Mouse (Mus musculus) intestine, embryonic 16.5 days (tissue): ENCODE data around the gene Zim1. TPM values are rescaled to one million over a fixed set of nuclear protein-coding genes. Genes with fewer than 3 reads are reported as not detected.

Experiments used
- ATAC-seq: fragments of 200-750 bp; cut with Nextera tagmentation; 2 replicates; pipeline ENCODE4 v1.8.0; 2017; ENCODE audit warnings: moderate TSS enrichment, moderate library complexity
- H3K27ac ChIP-seq: fragments of 300-500 bp; sonication (generic); 2 replicates; pipeline ENCODE4 v1.5.1; 2014; ENCODE audit warnings: mild to moderate bottlenecking, low read length
- H3K27me3 ChIP-seq: fragments of 300-500 bp; sonication (generic); replicated peaks from 2 replicates; pipeline ENCODE4 v1.6.1; 2014; ENCODE audit warnings: low read length, control low read depth, mixed read lengths; ENCODE audit not compliant: control insufficient read depth, insufficient read depth
- H3K36me3 ChIP-seq: fragments of 300-500 bp; sonication (generic); 2 replicates; pipeline ENCODE4 v1.6.1; 2014; ENCODE audit warnings: low read length, control low read depth; ENCODE audit not compliant: control insufficient read depth, insufficient read depth
- H3K4me1 ChIP-seq: fragments of 300-500 bp; sonication (generic); 2 replicates; pipeline ENCODE4 v1.6.1; 2014; ENCODE audit warnings: low read length, control low read depth, mixed read lengths; ENCODE audit not compliant: control insufficient read depth, insufficient read depth
- H3K4me2 ChIP-seq: fragments of 300-500 bp; sonication (generic); 2 replicates; pipeline ENCODE4 v1.6.1; 2014; ENCODE audit warnings: low read depth, low read length, control low read depth
- H3K4me3 ChIP-seq: fragments of 300-500 bp; sonication (generic); 2 replicates; pipeline ENCODE4 v1.5.1; 2014; ENCODE audit warnings: mild to moderate bottlenecking, low read length
- H3K9ac ChIP-seq: fragments of 300-500 bp; sonication (generic); 2 replicates; pipeline ENCODE4 v1.6.1; 2014; ENCODE audit warnings: low read depth, low read length
- H3K9me3 ChIP-seq: fragments of 300-500 bp; sonication (generic); 2 replicates; pipeline ENCODE4 v1.6.1; 2016; ENCODE audit warnings: low read length, control low read depth; ENCODE audit not compliant: control insufficient read depth
- WGBS: fragments of 180-500 bp; shearing (Covaris S2); extraction: QIAGEN DNeasy Blood & Tissue Kit; methylation state at CpG from one replicate; pipeline ENCODE4 v1.1.7; 2014; 5-methylcytosine and 5-hydroxymethylcytosine counted together
- polyA plus RNA-seq: library from polyadenylated mRNA; unstranded; fragments of >200 nt; fragmentation: Nextera tagmentation; extraction: Ambion mirVana; gene quantifications from 2 replicates; pipeline ENCODE4 v1.2.1, GENCODE M21; 2015

Zim1 gene
- 3.0 TPM in 2 replicates for polyA plus RNA-seq

DNA sequence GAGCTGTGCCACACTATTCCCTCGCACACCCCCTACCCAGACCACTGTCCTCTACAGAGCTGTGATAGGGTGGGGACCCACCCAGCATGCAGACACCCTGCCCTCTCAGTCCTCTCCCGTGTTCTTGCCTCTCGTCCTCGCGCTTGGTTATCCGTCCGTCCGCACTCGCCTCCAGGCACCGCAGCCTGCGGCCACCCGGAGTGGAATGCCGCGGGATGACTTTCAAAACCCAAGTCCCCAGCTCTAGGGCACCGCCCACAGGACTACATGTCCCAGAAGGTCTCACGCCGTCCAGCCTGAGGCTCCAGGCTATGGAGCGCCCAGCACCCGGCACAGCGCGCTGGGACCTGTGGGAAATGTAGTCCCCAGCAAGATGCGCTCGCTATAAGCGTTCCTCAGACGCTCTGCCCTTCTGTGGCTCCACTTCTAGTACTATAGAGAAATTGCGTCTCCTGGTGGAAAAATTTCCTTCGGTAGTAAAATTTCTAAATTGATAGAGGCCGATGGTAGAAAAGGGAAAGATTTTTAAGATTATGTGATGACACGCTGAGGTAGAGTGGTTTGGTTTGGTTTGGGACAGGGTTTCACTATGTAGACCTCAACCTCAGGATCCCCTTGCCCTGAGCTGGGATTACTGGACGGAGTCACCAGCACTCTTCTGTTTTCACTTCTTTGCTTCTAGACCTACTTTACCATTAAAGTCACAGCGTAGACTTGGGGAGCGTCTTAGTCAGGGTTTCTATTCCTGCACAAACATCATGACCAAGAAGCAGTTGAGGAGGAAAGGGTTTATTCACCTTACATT lies at the start of gene Zim1:
Gene Zim1 (minus strand): TSS at position 210 of the 805 bp plus-strand sequence.
- ATAC-seq: peak; percentile 100
- no peaks in the 10 kb centered on the region for H3K36me3 ChIP-seq
- WGBS: 9% methylated on average over 32 of the region's 32 CpGs
- peak within 1 kb of the TSS; percentile 55 for H3K4me3 ChIP-seq
- no peaks in the 10 kb centered on the region for H3K27me3 ChIP-seq
- peak within 1 kb of the TSS; percentile 80 for H3K4me2 ChIP-seq
- no peaks in the 10 kb centered on the region for H3K9me3 ChIP-seq
- H3K4me1 ChIP-seq: no peaks in the 10 kb centered on the region
- H3K27ac ChIP-seq: no peak within 1 kb of the TSS
- peak within 1 kb of the TSS; percentile 63 for H3K9ac ChIP-seq

DNA sequence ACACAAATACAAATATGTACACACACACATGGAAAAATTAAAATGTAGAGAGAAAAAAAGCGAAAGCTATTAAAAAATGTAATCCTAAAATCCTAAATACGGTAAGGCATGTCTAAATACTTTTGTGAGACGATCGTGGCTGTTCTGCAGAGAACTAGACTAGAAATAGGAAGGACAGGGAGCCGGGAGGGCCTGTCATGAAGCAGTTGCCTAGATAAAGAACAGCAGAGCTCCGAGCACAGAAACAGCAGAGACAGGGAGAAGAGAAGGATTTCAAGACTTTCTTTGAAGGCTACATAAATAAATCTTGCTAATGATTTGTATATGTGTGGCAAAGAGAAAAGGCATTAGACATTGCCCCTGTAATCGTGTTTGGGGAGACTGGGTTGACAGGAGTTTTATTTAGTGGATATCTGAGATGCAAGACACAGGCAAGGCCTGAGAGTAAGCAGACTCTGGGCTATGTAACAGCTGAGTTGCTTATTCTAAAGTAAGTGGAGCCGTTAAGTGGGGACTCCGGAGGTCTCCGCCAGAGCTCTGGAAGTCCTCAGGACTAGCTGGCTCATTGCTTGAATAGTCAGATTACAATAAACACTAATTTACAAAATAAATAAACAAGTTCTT lies 48.1 kb upstream of the Zim1 start:
- H3K4me2 ChIP-seq: no peak overlapping the region
- no peaks in the 10 kb centered on the region for H3K9me3 ChIP-seq
- no peaks in the 10 kb centered on the region for H3K36me3 ChIP-seq
- peak; percentile 93 for ATAC-seq
- no peaks in the 10 kb centered on the region for H3K27me3 ChIP-seq
- H3K9ac ChIP-seq: no peak overlapping the region
- H3K27ac ChIP-seq: peak overlapping the region; percentile 0; the same call in 1 of the 2 replicates
- peaks cover 5% of the 10 kb centered on the region; the same call in 1 of the 2 replicates for H3K4me1 ChIP-seq
- no peak overlapping the region for H3K4me3 ChIP-seq
- 43% methylated on average over 10 of the region's 10 CpGs for WGBS

- H3K36me3 ChIP-seq: no peaks in the 10 kb centered on the region
- no peak overlapping the region for H3K9ac ChIP-seq
- no peaks in the 10 kb centered on the region for H3K4me1 ChIP-seq
- H3K27ac ChIP-seq: no peak overlapping the region
- no peaks in the 10 kb centered on the region for H3K27me3 ChIP-seq
- H3K9me3 ChIP-seq: no peaks in the 10 kb centered on the region
- no peak overlapping the region for H3K4me3 ChIP-seq
- H3K4me2 ChIP-seq: no peak overlapping the region
- no peak for ATAC-seq
- 79% methylated on average over 1 of the region's 1 CpGs for WGBS
Observed at GRCm38 (mm10) chr7:6736060-6736459, 39.8 kb upstream of the Zim1 start.

- H3K27me3 ChIP-seq: no peaks in the 10 kb centered on the region
- H3K4me1 ChIP-seq: no peaks in the 10 kb centered on the region
- H3K27ac ChIP-seq: no peak overlapping the region
- peaks cover 26% of the 10 kb centered on the region for H3K9me3 ChIP-seq
- H3K36me3 ChIP-seq: no peaks in the 10 kb centered on the region
- H3K9ac ChIP-seq: no peak overlapping the region
- 48% methylated on average over 4 of the region's 4 CpGs for WGBS
- H3K4me2 ChIP-seq: peak overlapping the region; percentile 37; the same call in 1 of the 2 replicates
- ATAC-seq: no peak
- peak overlapping the region; percentile 29 for H3K4me3 ChIP-seq
Observed at GRCm38 (mm10) chr7:6731930-6732329, 35.7 kb upstream of the Zim1 start.

GRCm38 (mm10) chr7:6731373-6731772 lies 35.1 kb upstream of the Zim1 start:
- H3K4me1 ChIP-seq: no peaks in the 10 kb centered on the region
- no peak overlapping the region; the same call in 1 of the 2 replicates for H3K4me3 ChIP-seq
- H3K27ac ChIP-seq: no peak overlapping the region
- no peak overlapping the region for H3K9ac ChIP-seq
- peaks cover 26% of the 10 kb centered on the region for H3K9me3 ChIP-seq
- ATAC-seq: no peak
- no peaks in the 10 kb centered on the region for H3K27me3 ChIP-seq
- no peaks in the 10 kb centered on the region for H3K36me3 ChIP-seq
- 53% methylated on average over 3 of the region's 3 CpGs for WGBS
- H3K4me2 ChIP-seq: 0 out of 2 replicates have a peak overlapping the region, but pooled peaks have one; percentile 58

- H3K9me3 ChIP-seq: peaks cover 26% of the 10 kb centered on the region
- H3K4me1 ChIP-seq: no peaks in the 10 kb centered on the region
- no peak overlapping the region for H3K27ac ChIP-seq
- H3K27me3 ChIP-seq: no peaks in the 10 kb centered on the region
- peak overlapping the region; percentile 59 for H3K4me3 ChIP-seq
- H3K36me3 ChIP-seq: no peaks in the 10 kb centered on the region
- peak overlapping the region; percentile 58 for H3K4me2 ChIP-seq
- no peak for ATAC-seq
- WGBS: 52% methylated on average over 15 of the region's 15 CpGs
- peak overlapping the region; percentile 60; the same call in 1 of the 2 replicates for H3K9ac ChIP-seq
Observed at GRCm38 (mm10) chr7:6730801-6731200, 34.6 kb upstream of the Zim1 start.

GRCm38 (mm10) chr7:6730241-6730640 lies 34.0 kb upstream of the Zim1 start, which contains the start of the genes Peg3 and Usp29:
Gene Peg3 (minus strand): TSS chr7:6730431.
Gene Usp29 (plus strand): TSS chr7:6730578.
- Histone ChIP-seq H3K4me1 (no peaks in the 10 kb centered on the region), H3K9ac (peak within 1 kb of the TSS; percentile 71), H3K4me3 (peak within 1 kb of the TSS; percentile 59), H3K27ac (peak within 1 kb of the TSS; percentile 92), H3K27me3 (no peaks in the 10 kb centered on the region), H3K9me3 (peaks cover 26% of the 10 kb centered on the region), H3K4me2 (peak within 1 kb of the TSS; percentile 58), H3K36me3 (no peaks in the 10 kb centered on the region)
- ATAC-seq: peak; percentile 35
- 46% methylated on average over 24 of the region's 24 CpGs for WGBS

DNA sequence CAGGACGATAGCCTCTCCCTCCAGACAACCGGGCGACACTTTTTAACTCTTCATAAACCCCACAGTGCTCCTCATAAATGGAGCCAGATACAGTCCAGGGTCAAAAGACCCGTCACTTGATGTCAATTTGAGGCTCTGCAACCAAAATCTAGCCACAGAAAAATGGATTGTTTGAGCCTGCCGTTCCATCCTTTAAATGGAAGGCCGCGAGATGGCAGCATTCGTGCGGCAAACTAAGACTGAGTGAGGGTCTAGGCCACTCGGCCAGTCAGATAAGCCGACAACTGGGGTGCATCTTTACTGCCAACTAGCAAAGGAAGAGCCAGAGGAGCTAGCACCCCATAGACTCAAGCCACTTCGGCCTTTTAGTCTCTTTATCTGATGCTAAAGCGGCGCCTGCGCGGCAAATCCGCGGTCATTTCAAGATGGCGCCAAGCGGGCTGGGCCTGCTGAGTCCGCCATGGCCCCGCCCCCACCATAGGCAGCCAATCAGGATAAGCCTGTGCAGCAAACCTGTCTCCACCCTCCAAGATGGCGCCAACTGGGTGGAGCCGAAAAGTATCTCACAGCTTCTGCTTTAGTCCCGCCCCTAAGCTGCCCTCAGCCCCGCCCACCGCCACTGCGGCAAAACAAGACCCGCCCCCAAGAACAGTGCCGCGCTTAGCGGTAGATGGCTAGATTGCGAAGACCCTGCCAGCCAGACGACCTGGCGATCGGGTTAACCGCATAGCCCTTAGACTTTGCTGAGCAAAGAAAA lies 33.0 kb upstream of the Zim1 start:
- peak overlapping the region; percentile 58 for H3K4me2 ChIP-seq

More for the DNA sequence above, 33.0 kb upstream of the Zim1 start:
- Histone ChIP-seq H3K4me1 (no peaks in the 10 kb centered on the region), H3K36me3 (no peaks in the 10 kb centered on the region), H3K9ac (peak overlapping the region; percentile 71), H3K9me3 (peaks cover 26% of the 10 kb centered on the region), H3K27me3 (no peaks in the 10 kb centered on the region), H3K4me3 (peak overlapping the region; percentile 59), H3K27ac (peak overlapping the region; percentile 92)
- 52% methylated on average over 37 of the region's 37 CpGs for WGBS
- ATAC-seq: peak; percentile 37
